Mouse (Mus musculus) liver, embryonic 14.5 days (tissue): Measurements from ENCODE around the gene Ltb4r2.

Experiments used
- CTCF ChIP-seq: IDR thresholded peaks from 2 replicates; pipeline ENCODE4 v1.5.1; 2016; ENCODE audit warnings: antibody characterized with exemption, low read depth, control low read depth
- EP300 ChIP-seq: IDR thresholded peaks from 2 replicates; pipeline ENCODE4 v1.6.1; 2016; ENCODE audit warnings: antibody characterized with exemption, low read depth

DNA sequence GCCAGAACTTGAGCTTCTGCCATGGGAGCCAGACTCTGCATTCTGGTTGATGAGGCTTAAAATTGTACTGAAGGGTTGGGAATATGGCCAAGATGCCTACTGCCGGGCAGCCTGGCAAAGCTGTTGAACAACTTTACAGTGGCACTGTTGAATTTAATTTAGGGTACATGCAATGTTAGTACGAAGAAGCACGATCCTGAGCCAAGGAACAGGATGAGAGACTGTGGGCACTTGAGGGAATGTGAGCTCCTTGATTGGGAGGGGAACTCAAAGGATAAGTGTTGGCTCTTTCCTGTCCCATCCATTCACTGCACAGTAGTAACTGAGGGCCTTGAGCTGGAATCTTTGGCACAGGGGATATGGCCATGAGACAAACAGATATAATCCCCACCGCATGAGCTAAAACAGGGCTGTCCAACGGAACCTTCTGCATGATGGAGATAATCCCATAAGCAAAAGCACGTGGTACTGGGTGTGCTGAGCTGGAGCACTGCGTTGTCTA is 30.6 kb upstream of the Ltb4r2 start:
- TF ChIP-seq CTCF (no peak), EP300 (no peak)
